Comparison of ENCODE assay signal across 8 mouse cellular contexts in the genomic region with DNA sequence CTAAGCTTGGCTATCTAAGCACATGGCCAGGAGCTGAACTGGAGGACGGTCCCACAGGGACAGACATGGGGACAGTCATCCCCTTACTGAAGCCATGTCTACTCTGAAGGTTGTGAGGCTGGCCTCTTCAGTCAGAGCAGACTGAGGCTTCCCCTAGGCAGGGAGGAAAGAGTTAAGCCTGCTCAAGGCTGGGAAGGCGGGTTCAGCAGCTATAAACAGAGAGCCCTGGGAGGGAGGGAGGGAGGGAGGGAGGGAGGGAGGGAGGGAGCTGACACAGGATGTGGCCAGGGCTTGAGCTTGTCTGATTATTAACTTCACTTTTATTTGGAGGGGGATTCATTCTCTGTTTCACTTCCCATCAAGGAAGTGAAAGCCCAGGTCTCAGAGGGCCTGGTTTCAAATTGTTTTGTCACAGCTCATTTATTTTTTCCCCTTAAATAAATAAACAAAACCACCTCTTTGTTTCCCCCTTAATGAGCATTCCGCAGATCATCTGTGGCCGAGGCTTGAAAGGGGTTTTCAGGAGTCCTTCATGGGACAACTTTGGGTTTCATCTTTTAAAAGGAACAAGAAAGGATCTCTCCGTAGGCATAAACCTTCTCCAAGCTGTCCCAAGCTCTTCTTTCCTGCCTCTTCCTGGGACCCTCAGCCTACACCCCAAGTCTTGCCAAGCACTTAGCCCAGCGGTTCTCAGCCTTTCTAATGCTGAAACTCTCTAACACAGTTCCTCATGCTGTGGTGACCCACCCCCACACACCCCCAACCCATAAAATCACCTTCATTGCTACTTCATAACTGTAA. TPM values are rescaled to one million over a fixed set of nuclear protein-coding genes. Genes with fewer than 3 reads are reported as not detected.
DNase-seq lines count a peak whose midpoint lies in the region; ATAC-seq lines count a peak whose summit lies in the region.

No protein-coding gene starts in this region.

- H3K4me3 ChIP-seq in midbrain, embryonic 14.5 days (replicated peaks; ENCODE audit: low read depth, low read length), result no peak overlapping the region

- peak; percentile 62 for DNase-seq in adrenal gland, adult 2 months
- DNase-seq in adrenal gland, postnatal 4 days (ENCODE audit: low spot score in 2 of 2), result no peak
- DNase-seq in embryo, embryonic 10.5 days (ENCODE audit: low spot score), result peak; percentile 84
- peak; percentile 61 to 64 for DNase-seq in heart, postnatal 10 days
- DNase-seq in kidney, postnatal 4 days, result peak; percentile 63 to 78
- DNase-seq in midbrain, embryonic 14.5 days, result peak; percentile 78
- DNase-seq in thymus, postnatal 36 days, result peak; percentile 27 to 55
- no peak for DNase-seq in right cerebral cortex, postnatal 36 days (ENCODE audit: low spot score in 2 of 2)

- 0 out of 2 replicates have a peak overlapping the region, but pooled peaks have one; percentile 1 for H3K9ac ChIP-seq in midbrain, embryonic 14.5 days (replicated peaks; ENCODE audit: low read length)

- H3K4me1 ChIP-seq in midbrain, embryonic 14.5 days (ENCODE audit: control insufficient read depth, insufficient read depth, low read length), result peaks cover 24% of the 10 kb centered on the region

- peak overlapping the region; percentile 98 for H3K27ac ChIP-seq in midbrain, embryonic 14.5 days (replicated peaks; ENCODE audit: low read depth, low read length)

- WGBS in midbrain, embryonic 14.5 days, result 14% methylated on average over 6 of the region's 6 CpGs

- no peaks in the 10 kb centered on the region for H3K36me3 ChIP-seq in midbrain, embryonic 14.5 days (ENCODE audit: control insufficient read depth, insufficient read depth, low read length)

- peak overlapping the region; percentile 77 for H3K4me2 ChIP-seq in midbrain, embryonic 14.5 days (ENCODE audit: low read length)

- no peaks in the 10 kb centered on the region for H3K27me3 ChIP-seq in midbrain, embryonic 14.5 days (ENCODE audit: control insufficient read depth, insufficient read depth, low read length)

- intact Hi-C loops in heart, postnatal 10 days (cut with DNase I), result loop anchor here (1.0 to 5.0 kb wide), 2 partner anchors 15 to 608 kb away; no protein-coding TSS in a partner anchor

- peak; percentile 49 for ATAC-seq in midbrain, embryonic 14.5 days (ENCODE audit: low FRiP score, low TSS enrichment)

- no peaks in the 10 kb centered on the region for H3K9me3 ChIP-seq in midbrain, embryonic 14.5 days (ENCODE audit: control insufficient read depth, low read length)

RNA-seq across cellular contexts. Expression of gene Zfp36l1, which starts 17.9 kb away (rescaled TPM):
- total RNA-seq in adrenal gland, adult 2 months (2021), result 100 to 1,000 TPM; 191 to 215 TPM
- 458 and 470 TPM in 2 replicates for polyA plus RNA-seq in adrenal gland, adult 2 months (2012; rRNA removed)
- 100 to 1,000 TPM; 264 to 275 TPM for total RNA-seq in adrenal gland, postnatal 4 days (2021)
- total RNA-seq in heart, postnatal 10 days (2021), result 100 to 1,000 TPM; 126 to 152 TPM
- polyA plus RNA-seq in midbrain, embryonic 14.5 days (2014; fragmentation: Nextera tagmentation; extraction: Ambion mirVana), result 32.3 and 52.3 TPM in 2 replicates

Comparison
In these comparisons a context has a peak if more than half of its experiments do, and no peak if none do; other contexts are left out.
1. DNase-seq: peak in adrenal gland, adult 2 months (single experiment), embryo, embryonic 10.5 days (single experiment), heart, postnatal 10 days (2 of 2), kidney, postnatal 4 days (2 of 2), midbrain, embryonic 14.5 days (single experiment) and thymus, postnatal 36 days (2 of 2); none in adrenal gland, postnatal 4 days (0 of 2) and right cerebral cortex, postnatal 36 days (0 of 2).